In the genomic region with DNA sequence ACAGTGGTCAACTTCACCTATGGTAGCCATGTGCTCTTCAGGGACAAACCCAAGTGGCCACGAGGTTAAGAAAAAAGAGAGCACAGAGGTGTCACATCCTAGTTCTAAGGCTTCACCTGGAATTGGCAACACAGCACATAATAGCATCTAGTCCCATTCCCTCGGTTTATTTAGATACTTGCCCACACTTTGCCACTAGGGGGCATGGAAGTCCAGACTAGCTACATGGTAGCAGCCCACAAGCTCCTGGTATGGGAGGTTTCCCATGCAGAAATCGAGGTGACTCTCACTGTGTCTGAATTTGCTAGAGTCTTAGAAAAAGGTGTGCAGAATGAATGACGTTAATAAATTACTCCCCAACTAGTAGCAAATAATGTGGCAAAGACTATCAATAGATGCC, we compare ENCODE assay signal across 9 mouse cellular contexts. TPM values are rescaled to one million over a fixed set of nuclear protein-coding genes. Genes with fewer than 3 reads are reported as not detected.
DNase-seq lines count a peak whose midpoint lies in the region; ATAC-seq and TF ChIP-seq lines count a peak whose summit lies in the region.
"Had no signal": no experiment of that assay in that cellular context is flagged by ENCODE, and none has a peak within 500 bp of the region (broad histone marks: within the 10 kb centered on the region; RNA-seq: fewer than 3 reads in every experiment).

No protein-coding gene starts in this region.

- H3K4me3 ChIP-seq in C2C12 (ENCODE audit: insufficient read depth, poor library complexity, severe bottlenecking): no peak overlapping the region
- H3K4me3 ChIP-seq in kidney, embryonic 15.5 days (replicated peaks): no peak overlapping the region
- no peak overlapping the region for H3K4me3 ChIP-seq in limb, embryonic 14.5 days (replicated peaks; ENCODE audit: low read length)
- H3K4me3 ChIP-seq: erythroblast, embryonic 14.5 days had no signal

- H3ac ChIP-seq in C2C12 (ENCODE audit: control insufficient read depth, insufficient read length, low read depth): no peak overlapping the region

- TF ChIP-seq POLR2A in limb, embryonic 14.5 days (IDR thresholded peaks at IDR 0.05; ENCODE audit: borderline replicate concordance, extremely low read depth, insufficient read depth, insufficient read length): no peak

- no peaks in the 10 kb centered on the region for H3K79me3 ChIP-seq in C2C12 (ENCODE audit: low read depth)

- 18% methylated on average over 4 of the region's 4 CpGs for WGBS in kidney, embryonic 15.5 days
- WGBS in limb, embryonic 14.5 days: 21% methylated on average over 4 of the region's 4 CpGs

- H3K79me2 ChIP-seq in C2C12 (ENCODE audit: control insufficient read depth, insufficient read depth): no peaks in the 10 kb centered on the region

- TF ChIP-seq CTCF in C2C12 (IDR thresholded peaks at IDR 0.05; ENCODE audit: control insufficient read depth, insufficient read depth, insufficient read length): peak; percentile 50

- H3K4me1 ChIP-seq in kidney, embryonic 15.5 days: no peaks in the 10 kb centered on the region
- H3K4me1 ChIP-seq in limb, embryonic 14.5 days (ENCODE audit: control insufficient read depth, insufficient read depth, low read length): no peaks in the 10 kb centered on the region

- H3K27me3 ChIP-seq in C2C12 (ENCODE audit: control insufficient read depth, insufficient read depth, insufficient read length): no peaks in the 10 kb centered on the region
- H3K27me3 ChIP-seq in kidney, embryonic 15.5 days: no peaks in the 10 kb centered on the region
- H3K27me3 ChIP-seq in limb, embryonic 14.5 days (ENCODE audit: control insufficient read depth, insufficient read depth, low read length): no peaks in the 10 kb centered on the region

- ATAC-seq in kidney, embryonic 15.5 days (replicated peaks; ENCODE audit: low FRiP score): 0 out of 2 replicates have a peak, but pooled peaks have one; percentile 74
- ATAC-seq in limb, embryonic 14.5 days (ENCODE audit: low FRiP score, low read depth): peak; percentile 60; the same call in 1 of the 2 replicates
- ATAC-seq in monocyte, adult 5-6 weeks (replicated peaks; ENCODE audit: insufficient number of reproducible peaks, low FRiP score, low TSS enrichment, poor library complexity, severe bottlenecking): peak; percentile 71; the same call in 1 of the 2 replicates

- no peak overlapping the region for H3K27ac ChIP-seq in kidney, embryonic 15.5 days
- no peak overlapping the region for H3K27ac ChIP-seq in limb, embryonic 14.5 days (replicated peaks; ENCODE audit: low read depth, low read length)

- H3K4me2 ChIP-seq in kidney, embryonic 15.5 days: no peak overlapping the region
- H3K4me2 ChIP-seq in limb, embryonic 14.5 days (replicated peaks; ENCODE audit: low read depth, low read length, severe bottlenecking): no peak overlapping the region

- DNase-seq in adipocyte (ENCODE audit: low spot score): peak; percentile 80
- DNase-seq in embryo, embryonic 11 days: peak; percentile 86
- peak; percentile 69 for DNase-seq in heart, adult 8-10 months (ENCODE audit: low spot score)
- peak; percentile 79 for DNase-seq in limb, embryonic 14.5 days (ENCODE audit: low spot score)
- peak; percentile 80 for DNase-seq in testis, postnatal 10 days (ENCODE audit: low spot score)

- H3K9ac ChIP-seq in kidney, embryonic 15.5 days: no peak overlapping the region
- no peak overlapping the region for H3K9ac ChIP-seq in limb, embryonic 14.5 days (ENCODE audit: low read depth, low read length, severe bottlenecking)

- peaks cover 4% of the 10 kb centered on the region for H3K36me3 ChIP-seq in C2C12 (ENCODE audit: control insufficient read depth, insufficient read depth)
- H3K36me3 ChIP-seq in kidney, embryonic 15.5 days: peaks cover 2% of the 10 kb centered on the region; the same call in 1 of the 2 replicates
- H3K36me3 ChIP-seq in limb, embryonic 14.5 days (ENCODE audit: control insufficient read depth, insufficient read depth, low read length): no peaks in the 10 kb centered on the region

- H3K9me3 ChIP-seq in kidney, embryonic 15.5 days (replicated peaks): no peaks in the 10 kb centered on the region
- H3K9me3 ChIP-seq in limb, embryonic 14.5 days (ENCODE audit: control insufficient read depth, low read length): no peaks in the 10 kb centered on the region

TF ChIP-seq in C2C12, 6 proteins besides CTCF, POLR2A, EP300 and RAD21:
- TF ChIP-seq FOSL1 (IDR thresholded peaks at IDR 0.05; ENCODE audit: insufficient read depth, low read length, poor library complexity, severe bottlenecking): no peak
- no peak for TF ChIP-seq MYOD1 (IDR thresholded peaks at IDR 0.05; ENCODE audit: control insufficient read depth, insufficient read length, low read depth)
- TF ChIP-seq MAX (IDR thresholded peaks at IDR 0.05): no peak
- TF ChIP-seq USF1 (IDR thresholded peaks at IDR 0.05; ENCODE audit: low read depth): no peak
- TF ChIP-seq MYOG (IDR thresholded peaks at IDR 0.05; ENCODE audit: control insufficient read depth, extremely low read depth, insufficient read length): no peak
- TF ChIP-seq CEBPB (IDR thresholded peaks at IDR 0.05; ENCODE audit: low read depth): no peak

RNA-seq across cellular contexts. Expression of a gene that starts 9.9 kb away (rescaled TPM):
- 164 TPM for polyA plus RNA-seq in C2C12 (2012; fragmentation: generic; extraction: Trizol)
- 1 to 10 TPM; 3.4 to 5.5 (median 4.3) TPM for total RNA-seq in heart, adult 8-10 months (2022)
- 80.4 and 82.3 TPM in 2 replicates for polyA plus RNA-seq in kidney, embryonic 15.5 days (2015; fragmentation: Nextera tagmentation; extraction: Ambion mirVana)
- polyA plus RNA-seq in limb, embryonic 14.5 days (2012; rRNA removed): 42.6 and 44.5 TPM in 2 replicates
- 82.9 and 103 TPM in 2 replicates for polyA plus RNA-seq in limb, embryonic 14.5 days (2014; fragmentation: Nextera tagmentation; extraction: Ambion mirVana)
- 1.8 to 6.2 TPM (median 4.5 TPM) in 3 replicates for total RNA-seq in monocyte, adult 5-6 weeks (2017)

RNA-seq across cellular contexts. Expression of a gene that starts 24.3 kb away (rescaled TPM):
- 61.1 TPM for polyA plus RNA-seq in C2C12 (2012; fragmentation: generic; extraction: Trizol)
- 10 to 100 TPM; 30.3 to 36.6 (median 35.8) TPM for total RNA-seq in heart, adult 8-10 months (2022)
- 134 and 145 TPM in 2 replicates for polyA plus RNA-seq in kidney, embryonic 15.5 days (2015; fragmentation: Nextera tagmentation; extraction: Ambion mirVana)
- 105 and 133 TPM in 2 replicates for polyA plus RNA-seq in limb, embryonic 14.5 days (2012; rRNA removed)
- polyA plus RNA-seq in limb, embryonic 14.5 days (2014; fragmentation: Nextera tagmentation; extraction: Ambion mirVana): 176 and 185 TPM in 2 replicates
- 133 to 162 TPM (median 149 TPM) in 3 replicates for total RNA-seq in monocyte, adult 5-6 weeks (2017)

RNA-seq across cellular contexts. Expression of a gene that starts 24.3 kb away (rescaled TPM):
- polyA plus RNA-seq in C2C12 (2012; fragmentation: generic; extraction: Trizol): 60.7 TPM
- 10 to 100 TPM; 33.8 to 41.8 (median 37.6) TPM for total RNA-seq in heart, adult 8-10 months (2022)
- 81.8 and 88.2 TPM in 2 replicates for polyA plus RNA-seq in kidney, embryonic 15.5 days (2015; fragmentation: Nextera tagmentation; extraction: Ambion mirVana)
- polyA plus RNA-seq in limb, embryonic 14.5 days (2012; rRNA removed): 55.7 and 58.5 TPM in 2 replicates
- polyA plus RNA-seq in limb, embryonic 14.5 days (2014; fragmentation: Nextera tagmentation; extraction: Ambion mirVana): 83.4 and 87.0 TPM in 2 replicates
- total RNA-seq in monocyte, adult 5-6 weeks (2017): 5.4 to 8.8 TPM (median 8.3 TPM) in 3 replicates

RNA-seq across cellular contexts. Expression of a gene that starts 48.5 kb away (rescaled TPM):
- polyA plus RNA-seq in C2C12 (2012; fragmentation: generic; extraction: Trizol): 111 TPM
- total RNA-seq in heart, adult 8-10 months (2022): 100 to 1,000 TPM; 141 to 157 (median 151) TPM
- polyA plus RNA-seq in kidney, embryonic 15.5 days (2015; fragmentation: Nextera tagmentation; extraction: Ambion mirVana): 169 and 171 TPM in 2 replicates
- 110 and 111 TPM in 2 replicates for polyA plus RNA-seq in limb, embryonic 14.5 days (2012; rRNA removed)
- polyA plus RNA-seq in limb, embryonic 14.5 days (2014; fragmentation: Nextera tagmentation; extraction: Ambion mirVana): 164 and 166 TPM in 2 replicates
- total RNA-seq in monocyte, adult 5-6 weeks (2017): 18.0 to 27.4 TPM (median 21.5 TPM) in 3 replicates

RNA-seq across cellular contexts. Expression of a gene that starts 48.5 kb away (rescaled TPM):
- 41.3 TPM for polyA plus RNA-seq in C2C12 (2012; fragmentation: generic; extraction: Trizol)
- total RNA-seq in heart, adult 8-10 months (2022): 10 to 100 TPM; 11.2 to 12.9 (median 12.5) TPM
- 56.7 and 57.1 TPM in 2 replicates for polyA plus RNA-seq in kidney, embryonic 15.5 days (2015; fragmentation: Nextera tagmentation; extraction: Ambion mirVana)
- polyA plus RNA-seq in limb, embryonic 14.5 days (2012; rRNA removed): 30.2 and 39.8 TPM in 2 replicates
- 39.7 and 40.1 TPM in 2 replicates for polyA plus RNA-seq in limb, embryonic 14.5 days (2014; fragmentation: Nextera tagmentation; extraction: Ambion mirVana)
- total RNA-seq in monocyte, adult 5-6 weeks (2017): 23.4 to 38.7 TPM (median 34.2 TPM) in 3 replicates
